Mouse (Mus musculus) heart, postnatal 14 days (tissue): ENCODE data around the gene Lrrc4c. TPM values are rescaled to one million over a fixed set of nuclear protein-coding genes. Genes with fewer than 3 reads are reported as not detected.

Experiments
- DNase-seq, 2 experiments: peaks; one replicate each; pipeline ENCODE4 v3.0.0; 2021 to 2022
- intact Hi-C: fragments of 180-260 bp; cut with DNase I; formaldehyde crosslinking; loops from one replicate; pipeline ENCODE4 v1.15.1; 2025
- total RNA-seq, 2 experiments: library from RNA; stranded (reverse); gene quantifications; 2 replicates each; pipeline ENCODE4 v1.2.3; 2021

Lrrc4c gene
- total RNA-seq, 2 experiments from 2014 or later: 0.32 to 0.45 TPM

- intact Hi-C loops: no loop called here
Observed at GRCm38 (mm10) chr2:97165745-97166144, 847.8 kb downstream of the Lrrc4c start.

DNA sequence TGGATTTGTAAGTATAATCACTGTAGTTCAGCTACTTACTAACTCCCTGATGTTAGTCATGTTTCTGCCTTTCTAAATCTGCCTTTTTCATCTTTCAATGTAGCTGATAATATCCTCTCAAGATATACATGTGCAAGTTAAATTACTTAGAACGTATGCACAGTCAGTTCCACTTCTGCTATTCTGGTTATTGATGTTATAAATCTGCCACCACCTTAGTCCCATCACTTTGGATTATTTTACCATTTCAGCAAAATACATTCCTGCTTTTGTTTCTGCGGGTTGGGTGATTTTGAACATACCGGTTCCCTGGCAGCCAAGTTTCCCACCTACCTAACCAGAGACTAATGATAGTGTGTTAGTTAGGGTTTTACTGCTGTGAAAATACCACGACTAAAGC, 860.4 kb downstream of the Lrrc4c start:
- no peak for DNase-seq
- intact Hi-C loops: no loop called here

More at GRCm38 (mm10) chr2:97165745-97166144, 847.8 kb downstream of the Lrrc4c start:
- DNase-seq: no peak

DNA sequence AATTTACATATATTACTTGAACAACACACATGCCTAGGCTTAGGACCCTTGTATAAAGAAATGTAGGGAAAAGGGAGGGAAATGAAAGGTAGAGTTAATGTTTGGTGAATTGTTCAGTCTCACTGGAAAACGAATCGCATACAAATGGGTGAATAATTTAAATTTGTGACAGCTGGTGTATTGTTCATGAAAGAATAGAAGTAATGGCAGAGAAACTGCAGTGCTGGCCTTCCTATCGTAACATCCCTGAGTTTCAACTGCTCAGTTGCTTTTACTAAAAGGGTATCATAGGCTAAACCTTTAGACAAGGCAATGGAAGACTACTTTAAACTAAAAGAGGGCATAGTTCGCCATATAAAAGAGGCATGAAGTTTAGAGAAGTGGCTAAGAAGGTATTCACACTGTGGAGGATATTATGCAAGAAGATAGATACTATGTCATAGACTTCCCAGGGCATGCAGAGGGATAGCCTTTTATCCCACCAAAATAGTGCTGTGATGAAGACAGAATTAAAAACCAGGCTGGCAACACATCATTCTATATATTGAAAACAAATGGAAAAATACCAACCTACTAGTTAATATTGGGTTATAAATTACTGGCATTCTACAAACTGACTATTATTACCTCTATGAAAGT, 879.1 kb downstream of the Lrrc4c start:
- no peak for DNase-seq
- intact Hi-C loops: no loop called here

- intact Hi-C loops: no loop called here
- DNase-seq: peak; percentile 14 to 64
Observed at GRCm38 (mm10) chr2:97232966-97233365, 915.0 kb downstream of the Lrrc4c start.

DNA sequence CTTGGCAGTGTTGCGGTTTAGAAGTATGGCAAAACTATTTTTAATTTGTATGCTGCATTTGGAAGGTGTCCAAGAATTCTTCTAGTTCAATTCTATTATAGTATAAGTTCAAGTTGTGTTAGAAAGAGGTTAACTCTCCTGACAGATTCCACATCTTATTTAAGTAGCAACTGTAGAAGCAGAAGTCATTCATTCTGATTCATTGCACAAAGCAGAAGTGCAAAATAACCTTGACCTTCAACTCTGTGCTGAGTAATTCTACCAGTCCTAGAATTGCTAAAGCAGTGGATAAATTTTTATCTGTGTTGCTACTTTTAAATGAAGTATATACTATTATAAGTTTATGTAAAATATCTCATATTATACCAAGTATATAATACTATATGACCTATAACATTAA, 916.1 kb downstream of the Lrrc4c start:
- intact Hi-C loops: no loop called here
- DNase-seq: no peak

DNA sequence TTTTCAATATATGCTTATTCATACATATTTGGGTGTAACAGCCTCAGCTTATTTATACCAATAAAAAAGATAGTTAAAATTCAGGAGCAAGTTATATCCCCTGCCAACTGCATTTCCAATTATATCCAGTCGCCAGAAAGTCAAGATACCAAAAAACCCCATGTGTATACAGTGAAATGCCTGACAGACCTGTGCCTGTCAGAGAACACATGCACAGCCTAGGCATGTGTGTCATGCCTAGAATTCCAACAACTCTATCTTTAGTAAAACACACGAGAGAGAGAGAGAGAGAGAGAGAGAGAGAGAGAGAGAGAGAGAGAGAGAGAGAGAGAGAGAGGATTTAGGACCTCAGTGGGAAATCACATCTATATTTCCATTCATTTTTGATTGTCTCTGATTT, 956.7 kb downstream of the Lrrc4c start:
- intact Hi-C loops: no loop called here
- DNase-seq: no peak

- no peak for DNase-seq
- intact Hi-C loops: no loop called here
Observed at GRCm38 (mm10) chr2:97284986-97285385, 967.0 kb downstream of the Lrrc4c start.

DNA sequence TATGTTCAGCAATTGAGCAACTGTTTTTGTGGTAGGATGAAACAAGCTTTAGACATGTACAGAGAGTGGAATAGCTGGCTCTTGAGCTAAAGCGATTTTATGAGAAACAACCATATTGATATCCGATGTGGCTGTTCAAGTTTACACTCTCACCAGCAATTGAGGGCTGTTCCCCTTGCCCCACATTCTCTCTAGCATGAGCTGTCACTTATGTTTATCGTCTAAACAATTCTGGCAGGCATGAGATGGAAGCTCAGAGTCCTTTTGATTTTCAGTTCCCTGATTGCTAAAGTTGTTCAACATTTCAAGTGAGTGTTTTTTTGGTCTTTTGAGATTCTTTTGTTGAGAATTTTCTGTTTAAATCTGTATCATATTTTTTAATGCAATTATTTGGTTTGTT, 976.2 kb downstream of the Lrrc4c start:
- DNase-seq: no peak
- intact Hi-C loops: no loop called here

DNA sequence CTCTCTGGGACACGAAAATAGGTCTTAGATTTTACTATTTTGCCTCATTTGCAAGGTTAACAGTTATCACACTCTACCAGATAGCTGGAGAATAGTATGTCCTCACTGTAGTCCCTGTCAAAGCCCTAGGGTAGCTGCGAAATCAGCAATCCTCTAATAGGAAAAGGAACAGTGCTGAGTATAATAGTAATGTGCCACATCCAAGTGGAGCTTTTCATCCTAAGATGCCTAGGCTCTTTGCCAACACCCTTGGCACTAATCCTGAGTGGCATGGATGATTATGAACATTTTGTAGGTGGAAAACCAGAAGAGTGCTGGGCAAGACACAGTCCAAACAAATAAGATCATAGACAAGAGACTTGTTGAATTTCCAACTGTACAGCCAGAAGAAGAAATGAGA, 981.7 kb downstream of the Lrrc4c start:
- DNase-seq: peak; percentile 15 to 36
- intact Hi-C loops: no loop called here

DNA sequence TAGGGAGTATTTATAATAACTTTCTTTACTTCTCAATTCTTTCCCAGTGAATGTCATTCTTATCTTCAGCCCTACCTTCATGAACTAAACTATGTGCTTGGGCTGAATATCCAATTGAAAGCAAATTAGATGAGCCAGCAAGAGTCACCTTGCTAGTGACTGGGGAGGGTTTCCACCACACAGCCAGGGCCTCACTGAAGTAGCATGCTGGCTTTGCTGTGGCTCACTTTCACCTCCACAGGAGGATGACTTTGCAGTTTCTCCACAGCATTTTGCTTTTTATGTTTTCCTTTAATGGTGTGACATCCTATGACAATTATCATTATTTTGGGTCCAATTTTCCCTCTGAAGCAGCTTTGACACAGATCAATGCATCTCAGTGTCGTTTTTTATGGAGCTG, 1000.0 kb downstream of the Lrrc4c start:
- intact Hi-C loops: no loop called here
- DNase-seq: no peak

GRCm38 (mm10) chr2:97318536-97318935, 1000.6 kb downstream of the Lrrc4c start:
- DNase-seq: no peak
- intact Hi-C loops: no loop called here

GRCm38 (mm10) chr2:97332084-97332682, 1014.2 kb downstream of the Lrrc4c start:
- intact Hi-C loops: no loop called here
- no peak for DNase-seq

DNA sequence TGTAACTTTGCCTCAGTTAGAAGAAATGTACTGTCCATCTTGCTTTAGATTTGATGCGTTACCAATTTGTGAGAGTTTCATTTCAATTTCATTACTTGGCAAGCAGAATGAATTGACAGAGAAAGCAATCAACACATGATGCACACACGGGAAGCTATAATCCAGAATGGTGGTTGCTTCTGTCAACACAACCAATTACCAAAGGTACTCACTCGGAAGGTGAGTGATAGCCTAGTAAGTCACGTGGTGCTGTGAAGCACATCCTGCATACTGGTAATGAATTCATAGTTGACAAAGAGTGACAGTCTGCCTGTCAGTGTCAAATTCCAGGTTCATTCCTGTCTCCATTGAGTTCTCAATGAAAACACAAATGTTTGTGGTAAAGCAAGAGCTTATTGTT, 1021.7 kb downstream of the Lrrc4c start:
- intact Hi-C loops: no loop called here

GRCm38 (mm10) chr2:97361235-97361634, 1043.3 kb downstream of the Lrrc4c start:
- intact Hi-C loops: no loop called here
- DNase-seq: no peak

More for the DNA sequence above, 1021.7 kb downstream of the Lrrc4c start:
- no peak for DNase-seq

DNA sequence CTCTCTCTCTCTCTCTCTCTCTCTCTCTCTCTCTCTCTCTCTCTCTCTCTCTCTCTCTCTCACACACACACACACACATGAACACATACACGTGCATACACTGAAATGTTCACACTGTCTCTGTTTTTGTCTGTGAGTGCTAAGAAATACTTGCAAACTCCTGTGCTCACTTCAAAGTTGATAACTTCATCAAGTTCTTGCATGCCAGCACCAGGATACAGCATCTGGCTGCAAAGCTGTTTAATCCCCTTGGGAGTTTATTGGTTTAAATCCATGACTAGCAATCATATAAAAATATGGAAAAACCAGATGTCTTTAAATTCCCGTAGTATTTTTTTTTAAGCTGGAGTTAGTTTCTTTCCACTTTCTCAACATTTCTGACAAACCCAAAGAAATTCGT, 1052.0 kb downstream of the Lrrc4c start:
- no peak for DNase-seq
- intact Hi-C loops: no loop called here

- DNase-seq: no peak
- intact Hi-C loops: no loop called here
Observed at GRCm38 (mm10) chr2:97391437-97391836, 1073.5 kb downstream of the Lrrc4c start.

DNA sequence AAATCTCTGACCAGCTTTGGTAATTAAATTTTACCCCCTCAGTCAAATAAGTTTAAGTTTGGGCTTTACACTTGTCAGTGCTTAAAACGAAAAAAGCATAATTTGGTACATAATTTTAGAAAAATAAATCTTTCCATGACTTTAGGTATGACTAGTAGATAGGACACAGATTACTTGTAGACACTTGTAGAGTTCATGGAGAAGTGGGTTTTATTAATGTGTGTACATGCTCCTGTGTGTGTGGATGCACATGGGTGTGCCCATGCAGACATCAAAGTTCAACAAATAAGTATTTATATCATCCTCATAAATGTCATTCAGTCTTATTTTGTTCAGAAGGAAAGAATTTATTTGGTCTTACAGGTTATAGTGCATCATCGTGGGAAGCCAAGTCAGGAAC, 1073.9 kb downstream of the Lrrc4c start:
- DNase-seq: no peak
- intact Hi-C loops: no loop called here

- no peak for DNase-seq
- intact Hi-C loops: no loop called here
Observed at GRCm38 (mm10) chr2:97413066-97413465, 1095.1 kb downstream of the Lrrc4c start.

GRCm38 (mm10) chr2:97414416-97415362, 1096.7 kb downstream of the Lrrc4c start:
- no peak for DNase-seq
- intact Hi-C loops: no loop called here

GRCm38 (mm10) chr2:97434140-97434539, 1116.2 kb downstream of the Lrrc4c start:
- intact Hi-C loops: no loop called here

GRCm38 (mm10) chr2:97435616-97436015, 1117.6 kb downstream of the Lrrc4c start:
- intact Hi-C loops: no loop called here
- DNase-seq: no peak

More at GRCm38 (mm10) chr2:97434140-97434539, 1116.2 kb downstream of the Lrrc4c start:
- DNase-seq: no peak
